Comparison of ENCODE assay signal across 12 mouse cellular contexts in genomic region chr10:13358679-13359078, GRCm38 (mm10).
DNase-seq lines count a peak whose midpoint lies in the region; ATAC-seq and TF ChIP-seq lines count a peak whose summit lies in the region.
"Had no signal": no experiment of that assay in that cellular context is flagged by ENCODE, and none has a peak within 500 bp of the region (broad histone marks: within the 10 kb centered on the region; RNA-seq: fewer than 3 reads in every experiment).

No protein-coding gene starts in this region.

- H3K4me2 ChIP-seq in liver, embryonic 14.5 days (ENCODE audit: low read depth), result no peak overlapping the region
- no peak overlapping the region for H3K4me2 ChIP-seq in liver, embryonic 12.5 days
- H3K4me2 ChIP-seq: limb, embryonic 15.5 days had no signal

- no peak overlapping the region for H3K27ac ChIP-seq in liver, embryonic 14.5 days
- H3K27ac ChIP-seq in liver, embryonic 12.5 days, result no peak overlapping the region
- H3K27ac ChIP-seq: limb, embryonic 15.5 days had no signal

- no peaks in the 10 kb centered on the region for H3K36me3 ChIP-seq in liver, embryonic 14.5 days (replicated peaks; ENCODE audit: control insufficient read depth, insufficient read depth, low read depth)
- no peaks in the 10 kb centered on the region for H3K36me3 ChIP-seq in liver, embryonic 12.5 days
- H3K36me3 ChIP-seq: G1E; limb, embryonic 15.5 days had no signal

- TF ChIP-seq CTCF in liver, embryonic 14.5 days (IDR thresholded peaks at IDR 0.05; ENCODE audit: low read depth), result no peak

- no peaks in the 10 kb centered on the region for H3K4me1 ChIP-seq in liver, embryonic 14.5 days (replicated peaks; ENCODE audit: control insufficient read depth in 2 of 2, insufficient read depth in 2 of 2, low read length in 1 of 2)
- H3K4me1 ChIP-seq in liver, embryonic 12.5 days, result peaks cover 3% of the 10 kb centered on the region; the same call in 1 of the 2 replicates
- H3K4me1 ChIP-seq: limb, embryonic 15.5 days had no signal

- peak in 1 of 3 experiments; percentile 6 for DNase-seq in liver, embryonic 14.5 days (ENCODE audit: low read depth in 3 of 3, low spot score in 3 of 3)
- DNase-seq in MN1 (ENCODE audit: low spot score), result peak; percentile 34
- peak; percentile 54 for DNase-seq in brain, adult 2 months (ENCODE audit: low read depth, low spot score)
- DNase-seq in heart, postnatal 4 days, result peak; percentile 20
- no peak for DNase-seq in B cell, adult 2 months
- DNase-seq in right cerebral cortex, postnatal 36 days (ENCODE audit: low spot score in 2 of 2), result no peak
- DNase-seq: adrenal gland, postnatal 14 days; thymus, postnatal 36 days had no signal

- no peak for ATAC-seq in liver, embryonic 14.5 days (ENCODE audit: insufficient read depth)
- ATAC-seq in liver, embryonic 12.5 days, result no peak

- H3K27me3 ChIP-seq in liver, embryonic 14.5 days (ENCODE audit: control insufficient read depth, insufficient read depth, low read length), result no peaks in the 10 kb centered on the region
- no peaks in the 10 kb centered on the region for H3K27me3 ChIP-seq in liver, embryonic 12.5 days (replicated peaks)
- H3K27me3 ChIP-seq: limb, embryonic 15.5 days had no signal

- no peak overlapping the region for H3K9ac ChIP-seq in liver, embryonic 14.5 days (replicated peaks)
- H3K9ac ChIP-seq in liver, embryonic 12.5 days, result no peak overlapping the region
- H3K9ac ChIP-seq: limb, embryonic 15.5 days had no signal

- 18% methylated on average over 3 of the region's 3 CpGs for WGBS in liver, embryonic 14.5 days (ENCODE audit: insufficient replicate concordance)
- WGBS in liver, embryonic 12.5 days (ENCODE audit: insufficient replicate concordance), result 31% methylated on average over 3 of the region's 3 CpGs

- TF ChIP-seq EP300 in liver, embryonic 14.5 days (IDR thresholded peaks at IDR 0.05; ENCODE audit: low read depth), result peak; percentile 31; the same call in 1 of the 2 replicates

- no peaks in the 10 kb centered on the region for H3K9me3 ChIP-seq in liver, embryonic 14.5 days (ENCODE audit: control insufficient read depth, low read length)
- no peaks in the 10 kb centered on the region for H3K9me3 ChIP-seq in liver, embryonic 12.5 days (replicated peaks)
- H3K9me3 ChIP-seq: G1E; limb, embryonic 15.5 days had no signal

- H3K4me3 ChIP-seq in liver, embryonic 14.5 days (ENCODE audit: insufficient read depth in 1 of 2, low read depth in 2 of 2, low read length in 2 of 2), result no peak overlapping the region
- H3K4me3 ChIP-seq in liver, embryonic 12.5 days, result no peak overlapping the region
- H3K4me3 ChIP-seq: limb, embryonic 15.5 days; myocyte had no signal

Comparison
In these comparisons a context has a peak if more than half of its experiments do, and no peak if none do; other contexts are left out.
1. DNase-seq: peak in MN1 (single experiment), brain, adult 2 months (single experiment) and heart, postnatal 4 days (single experiment); none in B cell, adult 2 months (0 of 2) and right cerebral cortex, postnatal 36 days (0 of 2).